Comparison of ENCODE assay signal across 15 mouse cellular contexts in the genomic region with DNA sequence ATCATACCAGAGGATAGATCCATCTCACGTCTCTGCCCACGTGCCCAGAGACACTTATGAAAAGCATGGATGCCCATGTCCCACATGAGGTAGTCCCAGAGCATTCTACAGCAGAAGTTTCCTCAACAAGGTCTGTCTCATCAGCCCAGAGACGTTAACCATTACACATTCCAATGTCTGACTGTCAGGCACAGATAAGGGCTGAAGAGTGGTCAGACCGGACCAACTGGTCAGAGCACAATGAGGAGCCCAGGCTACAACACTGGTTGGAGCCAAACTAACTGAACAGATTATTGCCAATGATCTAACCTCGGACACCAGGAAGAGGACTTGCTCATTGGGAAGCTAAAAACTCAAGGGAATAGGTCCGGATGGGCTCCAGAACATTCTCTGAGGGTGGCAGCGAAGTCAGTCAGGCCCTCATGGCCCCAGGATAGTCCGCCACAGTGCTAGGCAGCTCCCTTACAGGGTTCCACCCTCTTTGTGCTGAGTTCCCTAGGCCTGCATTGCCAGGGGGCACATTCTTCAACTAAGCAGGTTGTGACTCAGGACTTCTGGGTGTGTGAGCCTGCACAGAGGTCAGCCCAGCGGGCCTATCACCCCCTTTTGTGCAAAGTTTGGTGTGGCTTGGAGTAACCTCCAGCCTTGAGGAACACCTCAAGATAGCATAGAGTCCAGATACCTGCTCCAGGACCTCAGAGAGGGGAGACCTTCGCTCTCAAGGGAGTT. TPM values are rescaled to one million over a fixed set of nuclear protein-coding genes. Genes with fewer than 3 reads are reported as not detected.
A peak's percentile ranks its signal among the peaks of the same experiment; 100 is the strongest.
DNase-seq lines count a peak whose midpoint lies in the region; ATAC-seq lines count a peak whose summit lies in the region.
"Had no signal": no experiment of that assay in that cellular context is flagged by ENCODE, and none has a peak within 500 bp of the region (broad histone marks: within the 10 kb centered on the region; RNA-seq: fewer than 3 reads in every experiment).

A gene (plus strand): TSS at position 714 of the 729 bp plus-strand sequence.

- no peak within 1 kb of the TSS for H3K4me2 ChIP-seq in heart, embryonic 12.5 days
- no peak within 1 kb of the TSS for H3K4me2 ChIP-seq in limb, embryonic 13.5 days (replicated peaks)
- H3K4me2 ChIP-seq: liver, embryonic 13.5 days had no signal

- no peaks in the 10 kb centered on the region for H3K9me3 ChIP-seq in heart, embryonic 12.5 days (replicated peaks)
- no peaks in the 10 kb centered on the region for H3K9me3 ChIP-seq in limb, embryonic 13.5 days
- H3K9me3 ChIP-seq: liver, embryonic 13.5 days had no signal

- WGBS in heart, embryonic 12.5 days = 66% methylated on average over 10 of the region's 10 CpGs
- 78% methylated on average over 10 of the region's 10 CpGs for WGBS in limb, embryonic 13.5 days

- peaks cover 38% of the 10 kb centered on the region for H3K4me1 ChIP-seq in heart, embryonic 12.5 days (replicated peaks)
- peaks cover 67% of the 10 kb centered on the region for H3K4me1 ChIP-seq in limb, embryonic 13.5 days

- H3K9ac ChIP-seq in heart, embryonic 12.5 days = peak within 1 kb of the TSS; percentile 51
- H3K9ac ChIP-seq in limb, embryonic 13.5 days = peak within 1 kb of the TSS; percentile 45; the same call in 1 of the 2 replicates
- H3K9ac ChIP-seq: liver, embryonic 13.5 days had no signal

- H3K36me3 ChIP-seq in heart, embryonic 12.5 days = no peaks in the 10 kb centered on the region
- H3K36me3 ChIP-seq in limb, embryonic 13.5 days = no peaks in the 10 kb centered on the region
- H3K36me3 ChIP-seq: liver, embryonic 13.5 days had no signal

- no peak for ATAC-seq in heart, embryonic 12.5 days (ENCODE audit: insufficient number of reproducible peaks, low FRiP score)
- no peak for ATAC-seq in limb, embryonic 13.5 days (ENCODE audit: low FRiP score, low read depth)
- ATAC-seq: CD4-positive, CD25-positive, alpha-beta regulatory T cell, adult 4 months; forebrain, embryonic 14.5 days had no signal

- H3K27me3 ChIP-seq in heart, embryonic 12.5 days (replicated peaks) = no peaks in the 10 kb centered on the region
- no peaks in the 10 kb centered on the region for H3K27me3 ChIP-seq in limb, embryonic 13.5 days

- DNase-seq in heart, postnatal 25 days (ENCODE audit: low spot score) = no peak
- DNase-seq in urinary bladder, adult 2 months (ENCODE audit: low spot score) = peak; percentile 56
- DNase-seq in urinary bladder, postnatal 25 days (ENCODE audit: low spot score) = no peak
- peak; percentile 71 to 79 for DNase-seq in urinary bladder, postnatal 36 days (ENCODE audit: low spot score in 2 of 2)
- no peak for DNase-seq in spleen, adult 12 weeks (ENCODE audit: low spot score)
- no peak for DNase-seq in right cerebral cortex, postnatal 4 days
- DNase-seq: cerebellum, adult 11 months; liver, embryonic 13.5 days; midbrain, embryonic 14.5 days; retina, postnatal 1 day had no signal

- no peak within 1 kb of the TSS for H3K4me3 ChIP-seq in heart, embryonic 12.5 days
- H3K4me3 ChIP-seq in limb, embryonic 13.5 days = no peak within 1 kb of the TSS
- H3K4me3 ChIP-seq: liver, embryonic 13.5 days had no signal

- intact Hi-C loops in heart, postnatal 25 days (cut with DNase I) = loop anchor here (2.0 kb wide), 1 partner anchor 74 kb away; no protein-coding TSS in a partner anchor

- peak within 1 kb of the TSS; percentile 57 for H3K27ac ChIP-seq in heart, embryonic 12.5 days (ENCODE audit: poor library complexity, severe bottlenecking)
- peak within 1 kb of the TSS; percentile 90 for H3K27ac ChIP-seq in limb, embryonic 13.5 days
- H3K27ac ChIP-seq: liver, embryonic 13.5 days had no signal

RNA-seq across cellular contexts. Expression of the gene that starts here (rescaled TPM):
- 0.28 and 0.57 TPM in 2 replicates for polyA plus RNA-seq in heart, embryonic 12.5 days (2016; fragmentation: Nextera tagmentation; extraction: Ambion mirVana)
- not detected for total RNA-seq in heart, postnatal 25 days (2021)
- polyA plus RNA-seq in urinary bladder, adult 2 months (2012; rRNA removed) = 316 and 420 TPM in 2 replicates
- 1.2 and 1.4 TPM in 2 replicates for polyA plus RNA-seq in limb, embryonic 13.5 days (2015; fragmentation: Nextera tagmentation; extraction: Ambion mirVana)
- total RNA-seq: hematopoietic stem cell, adult 5-6 weeks had no signal
- polyA plus RNA-seq: CD4-positive, CD25-positive, alpha-beta regulatory T cell, adult 4 months; forebrain, embryonic 14.5 days; liver, embryonic 13.5 days; midbrain, embryonic 14.5 days had no signal

Comparison
In these comparisons a context has a peak if more than half of its experiments do, and no peak if none do; other contexts are left out.
1. RNA of the gene that starts here (polyA plus RNA-seq): 316 to 420 TPM in urinary bladder, adult 2 months; 1.2 to 1.4 TPM in limb, embryonic 13.5 days and 0.28 to 0.57 TPM in heart, embryonic 12.5 days; every median in the first group is over 100 times any median in the second.
2. DNase-seq: peak in urinary bladder, adult 2 months (single experiment) and urinary bladder, postnatal 36 days (2 of 2); none in heart, postnatal 25 days (single experiment), urinary bladder, postnatal 25 days (single experiment), spleen, adult 12 weeks (single experiment) and right cerebral cortex, postnatal 4 days (single experiment).